Mouse (Mus musculus): Measurements from ENCODE around the gene Zbed4.
"Not testable (repeated sequence)": the region's sequence is repeated elsewhere in the genome, so short reads cannot be mapped to it uniquely, and the experiment has no call there.

Zbed4 gene

DNA sequence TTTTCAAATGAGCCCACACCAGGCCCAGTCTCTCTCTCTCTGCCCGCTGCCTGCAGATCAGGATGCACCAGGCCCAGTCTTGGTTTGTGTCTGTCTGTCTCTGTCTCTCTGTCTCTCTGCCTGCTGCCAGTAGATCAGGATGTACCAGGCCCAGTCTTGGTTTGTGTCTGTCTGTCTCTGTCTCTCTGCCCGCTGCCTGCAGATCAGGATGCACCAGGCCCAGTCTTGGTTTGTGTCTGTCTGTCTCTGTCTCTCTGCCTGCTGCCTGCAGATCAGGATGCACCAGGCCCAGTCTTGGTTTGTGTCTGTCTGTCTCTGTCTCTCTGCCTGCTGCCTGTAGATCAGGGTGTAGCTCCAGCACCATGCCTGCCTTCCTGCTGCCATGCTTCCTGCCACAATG lies 62.4 kb downstream of the Zbed4 start:
- not testable (repeated sequence) for DNase-seq

DNA sequence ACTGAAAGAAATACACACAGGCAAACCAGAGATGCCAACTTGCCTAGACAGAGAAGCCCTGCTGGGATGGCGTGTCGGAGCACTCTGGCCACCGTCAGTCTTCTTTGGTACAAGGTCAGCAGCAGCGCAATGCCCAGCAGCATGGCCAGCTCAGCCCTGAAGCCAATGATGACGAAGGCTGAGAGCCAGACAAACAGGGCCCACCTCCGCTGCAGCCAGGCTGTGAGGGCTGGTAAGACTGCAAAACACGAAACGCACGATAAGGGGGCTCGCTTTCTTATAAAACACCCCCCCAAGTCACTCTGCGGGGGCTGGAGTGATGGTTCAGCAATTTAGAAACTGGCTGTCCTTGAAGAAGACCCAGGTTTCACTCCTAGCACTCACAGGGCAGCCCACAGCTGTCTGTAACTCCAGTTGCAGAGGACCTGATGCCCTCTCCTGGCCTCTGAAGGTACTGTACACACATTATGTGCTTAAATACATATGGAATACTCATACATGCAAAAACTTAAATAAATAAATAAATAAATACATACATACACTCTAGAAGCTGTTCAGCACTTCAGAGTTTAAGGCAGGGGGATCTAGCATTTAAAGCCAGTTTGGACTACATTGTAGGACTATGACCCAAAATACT lies 63.1 kb downstream of the Zbed4 start:
- DNase-seq = no peak

DNA sequence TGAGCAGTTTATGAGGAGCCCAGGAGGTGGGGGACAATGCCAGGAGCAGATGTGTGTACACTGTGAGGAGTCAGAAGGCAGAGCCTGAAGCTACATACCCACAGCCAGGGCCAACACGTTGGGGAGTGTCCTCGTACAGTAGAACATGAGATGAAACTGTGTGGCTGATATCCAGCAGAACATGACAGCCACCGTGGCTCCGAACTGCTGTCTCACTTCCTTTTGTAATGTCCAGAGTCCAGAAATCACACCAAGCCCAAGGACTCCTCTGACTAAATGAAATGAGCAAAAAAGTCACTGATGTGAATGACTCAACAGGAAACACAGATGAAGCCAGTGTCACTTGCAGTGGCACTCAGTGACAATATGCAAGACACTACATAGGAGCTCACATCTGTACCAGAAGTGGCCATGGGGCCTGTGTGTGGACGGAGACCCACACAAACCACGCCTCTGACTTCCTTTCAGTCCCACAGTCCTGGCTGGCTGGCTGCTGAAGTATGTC lies 63.8 kb downstream of the Zbed4 start:
- DNase-seq = no peak

DNA sequence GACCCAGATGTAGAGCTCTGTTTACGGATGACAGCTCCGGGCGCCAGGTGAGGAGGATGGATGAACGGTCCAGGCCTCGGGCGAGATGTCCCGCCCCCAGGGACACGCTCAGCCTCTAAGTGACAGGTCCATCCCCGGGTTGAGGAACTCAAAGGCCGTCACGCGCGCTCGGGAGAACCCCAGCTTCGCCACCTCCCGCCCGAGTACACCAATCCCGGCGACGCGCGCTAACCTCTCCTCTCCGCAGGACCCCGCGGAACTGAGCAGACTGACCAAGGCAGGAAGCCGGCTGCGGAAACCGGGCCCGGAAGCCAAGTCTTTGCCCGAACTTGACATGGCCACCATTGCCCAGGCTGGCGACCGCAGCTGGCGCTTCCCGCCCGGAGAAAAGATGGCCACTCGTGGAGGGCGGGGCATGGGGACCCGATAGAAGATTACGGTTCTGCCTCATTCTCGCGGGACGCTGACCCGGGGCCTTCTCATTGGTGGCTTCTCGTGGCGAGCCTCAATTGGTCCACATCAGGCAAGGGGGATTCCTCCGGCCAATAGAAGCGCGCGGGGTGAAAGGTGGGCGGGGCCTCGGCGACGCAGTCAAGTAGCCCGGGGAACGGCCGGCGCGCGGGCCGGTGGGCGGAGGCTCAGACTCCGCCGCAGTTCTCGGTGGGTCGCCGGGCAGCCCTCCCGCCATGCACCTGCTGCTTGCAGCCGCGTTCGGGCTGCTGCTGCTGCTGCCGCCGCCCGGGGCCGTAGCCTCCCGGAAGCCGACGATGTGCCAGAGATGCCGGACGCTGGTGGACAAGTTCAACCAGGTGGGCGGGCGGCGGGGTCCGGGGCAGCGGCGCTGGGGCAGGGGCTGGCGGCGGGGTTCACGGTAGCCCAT lies 67.8 kb downstream of the Zbed4 start, which contains the start of the genes Alg12 and Creld2:
Gene Alg12, minus strand, starts transcription at position 293 of the 880 bp plus-strand sequence.
Gene Creld2, plus strand, starts transcription at position 621 of the 880 bp plus-strand sequence.
- peak; percentile 100 for DNase-seq

DNA sequence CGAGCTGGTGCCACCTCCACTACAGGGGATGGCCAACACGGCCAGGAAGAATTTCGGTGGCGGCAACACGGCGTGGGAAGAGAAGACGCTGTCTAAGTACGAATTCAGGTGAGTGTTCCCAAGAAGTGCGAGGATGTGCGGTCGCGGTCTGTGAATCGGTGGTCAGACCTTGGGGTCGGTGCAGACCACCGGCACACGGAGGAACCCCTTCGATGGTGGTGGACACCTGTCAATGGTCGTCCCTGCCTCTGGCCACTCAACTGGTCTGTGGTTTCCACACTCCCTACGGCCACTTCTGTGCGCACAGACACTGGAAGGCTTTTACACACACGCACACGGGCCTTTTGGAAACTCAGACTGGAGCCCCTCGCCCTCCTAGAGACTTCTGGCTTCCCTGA lies 68.4 kb downstream of the Zbed4 start:
- no peak for DNase-seq

DNA sequence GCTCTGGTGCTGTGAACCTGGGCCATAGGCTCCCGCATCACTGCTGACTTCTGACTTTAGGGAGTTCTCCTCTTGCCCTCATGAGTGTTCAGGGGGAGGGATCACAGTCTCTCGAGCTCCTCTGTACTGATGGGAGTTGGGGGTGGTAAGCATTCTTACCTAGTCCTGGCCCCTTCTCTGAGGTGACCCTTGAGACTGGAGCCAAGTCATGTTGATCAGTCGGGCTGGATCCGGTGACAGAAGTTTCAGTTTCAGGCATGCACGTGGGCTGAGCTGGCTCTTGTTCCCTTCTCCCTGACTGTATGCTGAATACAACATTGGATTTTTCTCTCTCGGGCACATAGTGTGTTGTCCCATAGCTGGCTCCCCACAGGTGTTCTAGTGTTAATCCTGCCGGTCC lies 69.9 kb downstream of the Zbed4 start:
- DNase-seq = no peak

DNA sequence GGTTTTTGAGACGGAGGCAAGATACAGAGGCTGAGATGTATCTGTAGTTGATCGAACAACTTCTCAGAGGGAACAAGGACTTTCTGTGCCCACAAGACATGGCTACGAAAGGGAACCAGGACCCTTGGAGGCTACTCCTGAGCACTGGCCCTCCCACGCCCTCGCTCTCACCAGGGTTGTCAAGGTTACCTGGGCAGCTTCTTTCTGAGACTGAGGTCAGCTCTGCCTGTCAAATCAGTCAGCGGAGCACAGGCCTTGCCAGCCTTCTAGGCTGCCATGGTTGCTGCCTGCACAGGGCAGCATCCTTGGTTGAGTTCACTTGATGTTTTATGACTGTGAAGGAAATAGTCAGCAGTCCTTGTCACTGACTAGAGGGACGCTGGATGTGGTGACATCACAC lies 71.1 kb downstream of the Zbed4 start:
- DNase-seq = no peak

DNA sequence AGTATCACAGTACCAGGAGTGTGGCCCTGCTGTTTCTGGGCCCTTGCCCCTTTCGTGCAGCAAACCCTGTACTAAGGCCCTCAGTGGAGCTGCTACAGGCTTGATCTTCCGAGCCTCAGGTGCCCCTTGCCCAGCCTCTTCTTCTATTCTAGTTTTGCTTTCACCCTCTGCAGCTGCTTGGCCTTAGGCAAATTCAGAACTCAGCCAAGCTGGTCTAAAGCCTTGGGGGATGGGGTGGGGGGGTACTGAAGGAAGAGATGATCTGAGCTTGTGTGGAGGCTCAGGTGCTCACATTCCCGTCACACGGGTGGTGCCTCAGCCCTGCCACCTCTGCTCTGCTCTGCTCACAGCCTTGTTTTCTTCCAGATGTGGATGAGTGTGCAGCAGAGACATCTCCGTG lies 71.9 kb downstream of the Zbed4 start:
- DNase-seq = no peak

DNA sequence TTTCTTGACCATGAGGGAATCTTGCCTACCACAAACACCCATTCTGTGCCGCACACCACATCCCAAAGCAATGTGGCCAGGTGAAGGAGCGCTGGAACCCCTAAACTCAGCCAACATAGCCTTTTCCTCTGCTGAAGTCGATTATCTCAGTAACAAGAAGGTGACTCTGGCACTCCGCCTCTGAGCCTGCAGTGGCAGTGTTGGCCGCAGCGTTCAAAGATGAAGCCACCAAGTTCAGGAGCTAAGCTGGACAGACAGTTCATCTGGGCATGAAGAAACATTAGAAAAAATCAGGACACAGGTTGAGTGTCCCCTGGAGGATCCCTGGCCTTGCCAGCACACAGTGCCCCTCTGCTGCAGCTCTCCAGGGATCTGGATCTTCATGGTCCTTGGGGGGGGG lies 76.0 kb downstream of the Zbed4 start:
- no peak for DNase-seq

DNA sequence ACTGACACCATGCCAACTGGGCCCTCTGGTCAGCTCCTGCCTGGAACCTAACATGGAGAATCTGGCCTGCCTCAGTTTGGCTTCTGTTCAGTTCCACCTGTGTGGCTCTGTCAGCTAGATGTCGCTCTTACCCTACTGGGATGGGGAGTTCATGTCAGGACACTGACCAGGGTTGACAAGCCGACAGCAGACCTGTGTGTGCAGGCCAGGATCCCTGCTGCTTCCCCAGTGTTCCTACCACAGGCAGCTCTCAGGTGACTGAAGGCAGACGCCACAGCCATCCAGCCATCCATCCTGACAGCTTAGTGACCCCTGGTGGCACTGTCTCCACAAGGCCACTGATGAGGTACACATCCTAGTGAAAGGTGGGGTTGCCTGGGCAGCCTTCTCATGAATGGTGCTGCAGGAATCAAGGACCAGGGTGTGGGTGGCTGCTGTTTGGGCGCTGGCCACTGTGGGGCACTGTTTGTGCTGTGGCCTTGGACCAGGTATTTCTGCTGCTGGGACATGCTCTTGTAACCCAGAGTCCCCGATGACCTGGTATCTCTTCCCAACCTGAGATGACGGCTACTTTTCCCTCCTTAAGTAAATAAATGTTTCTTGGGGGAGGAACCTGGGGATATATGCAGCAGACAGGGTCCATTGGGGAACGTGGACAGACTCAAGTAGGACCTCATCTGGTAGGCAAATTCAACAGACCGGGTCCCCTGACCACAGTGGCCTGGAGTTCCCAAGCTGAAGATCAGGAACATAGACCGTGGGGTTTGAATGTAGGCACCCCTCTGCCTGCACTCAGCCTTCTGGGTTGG lies 76.7 kb downstream of the Zbed4 start:
- DNase-seq = peak; percentile 26

DNA sequence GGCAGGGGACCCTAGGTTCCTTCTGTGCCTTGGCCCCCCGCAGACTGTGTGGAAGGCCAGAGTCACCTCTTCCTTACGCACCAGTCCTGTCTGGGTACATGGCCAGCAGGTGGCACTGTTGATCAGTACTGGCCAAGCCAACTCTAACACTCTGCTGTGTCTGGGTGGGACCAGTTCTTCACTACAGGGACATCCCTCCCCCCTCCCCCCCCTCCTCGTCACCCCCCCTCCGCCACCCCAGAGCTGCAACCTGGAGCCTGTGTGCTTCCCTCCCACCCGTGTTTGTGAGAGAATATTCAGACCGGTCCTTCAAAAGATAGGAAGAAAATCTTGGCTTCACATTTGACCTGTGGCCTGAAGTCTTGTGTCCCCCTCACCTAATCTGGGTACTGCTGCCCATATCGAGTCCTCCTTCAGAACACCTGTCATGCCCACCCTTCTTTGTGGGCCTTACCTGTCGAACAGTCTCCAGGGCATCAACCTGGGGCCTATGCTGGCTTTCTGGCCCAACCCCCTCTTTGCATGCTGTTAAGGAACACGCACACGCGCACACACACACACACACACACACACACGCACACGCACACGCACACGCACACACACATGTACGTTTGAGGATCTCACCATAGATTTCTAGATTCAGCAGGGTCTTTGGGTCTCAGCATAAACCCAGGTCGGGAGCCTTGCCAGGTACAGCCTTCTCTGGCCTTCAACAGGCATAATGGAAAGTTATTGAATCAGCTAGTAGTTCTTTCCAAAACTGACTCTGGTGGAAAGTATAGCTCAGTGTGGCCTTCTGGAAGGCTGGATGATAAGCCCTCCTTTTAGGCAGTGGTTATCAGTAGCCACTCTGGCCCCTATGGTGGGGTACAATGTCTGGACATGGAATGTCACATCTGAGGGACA lies 77.6 kb downstream of the Zbed4 start:
- peak; percentile 82 for DNase-seq

DNA sequence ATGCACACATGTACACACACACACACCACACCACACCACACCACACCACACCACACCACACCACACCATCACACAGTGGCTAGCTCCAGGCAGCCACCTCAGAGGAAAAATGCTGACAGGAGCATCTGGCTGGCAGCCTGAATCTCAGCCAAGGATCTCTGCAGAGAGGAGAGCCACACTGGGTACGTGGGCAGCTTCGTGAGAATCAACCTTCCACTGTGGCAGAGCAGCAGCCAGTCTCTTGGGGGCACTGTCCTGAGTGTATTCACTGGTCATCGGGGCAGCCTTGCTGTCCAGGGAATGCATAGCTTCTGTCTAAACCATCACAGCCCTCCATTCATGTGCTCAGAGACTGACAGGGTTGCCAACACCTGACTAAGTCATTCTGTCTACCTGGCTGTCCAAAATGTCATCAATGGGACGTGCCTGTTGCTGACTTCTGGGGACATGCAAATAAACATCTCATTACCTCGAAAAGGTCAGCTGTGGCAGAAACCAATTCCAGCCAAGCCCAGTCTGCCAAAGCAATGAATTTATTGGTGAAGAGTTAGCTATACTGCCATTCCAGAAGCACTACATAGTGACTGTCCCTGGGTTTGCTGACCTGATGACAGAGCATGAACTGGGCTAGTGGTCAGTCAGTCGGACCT lies 78.5 kb downstream of the Zbed4 start:
- DNase-seq = peak; percentile 20

DNA sequence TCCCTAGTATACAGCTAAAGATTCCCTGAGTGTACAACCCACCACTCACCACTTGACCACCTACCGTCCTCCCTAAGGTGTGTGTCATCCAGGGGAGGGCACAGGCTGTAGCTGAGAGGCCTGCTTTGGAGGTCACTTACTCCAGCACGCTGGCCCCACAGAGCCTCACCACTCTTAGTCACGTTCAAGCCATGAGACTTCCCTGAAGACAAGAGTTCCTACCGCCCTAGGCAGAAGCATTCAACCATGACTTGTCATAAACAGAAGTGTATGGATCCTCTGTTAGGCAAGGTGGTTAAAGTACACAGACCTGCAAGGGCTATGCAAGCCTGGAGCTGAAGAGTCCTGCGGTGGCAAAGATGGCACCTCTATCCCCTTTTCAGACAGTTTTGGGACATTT lies 79.2 kb downstream of the Zbed4 start:
- DNase-seq = no peak

DNA sequence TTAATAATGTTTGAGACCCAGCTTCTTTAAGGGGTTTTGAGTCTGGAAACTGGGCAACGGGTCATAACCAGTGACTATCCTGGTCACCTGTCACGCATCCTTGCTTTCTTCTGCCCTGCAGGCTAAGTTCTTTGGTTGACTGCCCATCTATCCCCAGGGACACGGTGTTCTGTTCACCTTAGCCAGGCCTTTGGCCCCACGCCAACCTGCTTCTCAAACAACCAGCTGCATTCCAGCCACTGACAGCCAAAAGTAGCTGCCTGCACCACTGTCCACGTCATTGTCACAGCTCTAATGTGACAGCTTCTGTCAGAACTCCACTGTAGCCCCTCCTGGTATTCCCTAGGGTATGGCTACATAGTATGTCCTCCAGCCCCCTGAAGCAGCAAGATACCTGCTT lies 80.0 kb downstream of the Zbed4 start:
- no peak for DNase-seq

DNA sequence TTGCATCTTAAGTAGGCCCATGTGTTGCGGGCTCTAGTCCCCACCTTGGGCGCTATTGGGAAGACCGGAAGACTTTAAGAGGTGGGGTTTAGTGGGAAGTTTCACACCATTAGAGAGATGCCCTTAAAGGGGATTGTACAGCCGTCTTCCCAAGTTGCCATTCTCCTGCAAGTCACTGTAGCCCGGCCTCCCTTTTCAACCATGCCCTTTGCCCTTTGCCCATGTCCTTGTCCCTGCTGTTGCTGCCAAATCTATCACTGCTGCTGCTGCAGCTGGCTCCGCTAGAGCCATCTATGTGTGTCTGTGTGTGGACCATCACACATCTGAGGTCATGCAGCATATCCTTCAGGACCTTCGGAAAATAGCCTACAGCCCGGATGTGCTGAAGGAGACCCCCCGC lies 81.1 kb downstream of the Zbed4 start:
- DNase-seq = no peak
